Mouse (Mus musculus) liver, embryonic 14.5 days (tissue): ENCODE measurements around the gene Marf1.

ENCODE experiments used
- CTCF ChIP-seq: IDR thresholded peaks from 2 replicates; pipeline ENCODE4 v1.5.1; 2016; ENCODE audit warnings: antibody characterized with exemption, low read depth, control low read depth
- EP300 ChIP-seq: IDR thresholded peaks from 2 replicates; pipeline ENCODE4 v1.6.1; 2016; ENCODE audit warnings: antibody characterized with exemption, low read depth

GRCm38 (mm10) chr16:14131376-14131775 lies 31.8 kb downstream of the Marf1 start:
- TF ChIP-seq CTCF (no peak), EP300 (no peak)
